Mouse (Mus musculus) thymus, postnatal 14 days (tissue): ENCODE results near the gene Ugt1a7c.

Source experiments
- DNase-seq: peaks from one replicate; pipeline ENCODE4 v3.0.0; 2021

The Ugt1a7c gene

GRCm38 (mm10) chr1:88225741-88226140, 130.9 kb downstream of the Ugt1a7c start:
- no peak for DNase-seq

- DNase-seq, result peak; percentile 3
Observed at GRCm38 (mm10) chr1:88226670-88227379, 132.0 kb downstream of the Ugt1a7c start, which contains the start of gene Mroh2a. Mroh2a (plus strand) TSS chr1:88226986.

- DNase-seq, result peak; percentile 9
Observed at GRCm38 (mm10) chr1:88227482-88227881, 132.6 kb downstream of the Ugt1a7c start.

- no peak for DNase-seq
Observed at GRCm38 (mm10) chr1:88228121-88228520, 133.3 kb downstream of the Ugt1a7c start.

- DNase-seq, result no peak
Observed at GRCm38 (mm10) chr1:88229566-88229965, 134.7 kb downstream of the Ugt1a7c start.

- no peak for DNase-seq
Observed at GRCm38 (mm10) chr1:88229986-88230385, 135.1 kb downstream of the Ugt1a7c start.

GRCm38 (mm10) chr1:88230421-88230820, 135.6 kb downstream of the Ugt1a7c start:
- DNase-seq, result no peak

GRCm38 (mm10) chr1:88230981-88231802, 136.3 kb downstream of the Ugt1a7c start:
- no peak for DNase-seq

- DNase-seq, result no peak
Observed at GRCm38 (mm10) chr1:88231803-88232499, 137.1 kb downstream of the Ugt1a7c start.

GRCm38 (mm10) chr1:88232664-88233380, 138.0 kb downstream of the Ugt1a7c start:
- DNase-seq, result no peak

- no peak for DNase-seq
Observed at GRCm38 (mm10) chr1:88233421-88234247, 138.8 kb downstream of the Ugt1a7c start.

- no peak for DNase-seq
Observed at GRCm38 (mm10) chr1:88234248-88234610, 139.4 kb downstream of the Ugt1a7c start.

- no peak for DNase-seq
Observed at GRCm38 (mm10) chr1:88234646-88235045, 139.8 kb downstream of the Ugt1a7c start.

- no peak for DNase-seq
Observed at GRCm38 (mm10) chr1:88235046-88235893, 140.4 kb downstream of the Ugt1a7c start.

GRCm38 (mm10) chr1:88235894-88236415, 141.1 kb downstream of the Ugt1a7c start:
- DNase-seq, result no peak

- DNase-seq, result no peak
Observed at GRCm38 (mm10) chr1:88237311-88237710, 142.4 kb downstream of the Ugt1a7c start.

GRCm38 (mm10) chr1:88238771-88239170, 143.9 kb downstream of the Ugt1a7c start:
- DNase-seq, result no peak

GRCm38 (mm10) chr1:88240072-88240471, 145.2 kb downstream of the Ugt1a7c start:
- DNase-seq, result no peak

- no peak for DNase-seq
Observed at GRCm38 (mm10) chr1:88240579-88240978, 145.7 kb downstream of the Ugt1a7c start.

- DNase-seq, result no peak
Observed at GRCm38 (mm10) chr1:88243861-88244260, 149.0 kb downstream of the Ugt1a7c start.

- DNase-seq, result no peak
Observed at GRCm38 (mm10) chr1:88245881-88246280, 151.0 kb downstream of the Ugt1a7c start.
